Mouse (Mus musculus) c-Kit-negative CD71-positive TER-119-positive erythroid progenitor cells, embryonic 14.5 days (primary cell): ENCODE measurements around the gene Sult2b1.

ENCODE experiments used
- DNase-seq: peaks from one replicate; pipeline ENCODE4 v3.0.0-alpha.2; 2013; ENCODE audit warnings: low read depth, low spot score

Sult2b1 gene

GRCm38 (mm10) chr7:45784524-45785372 lies at the start of gene Sult2b1:
Sult2b1 (minus strand) TSS chr7:45784669.
- DNase-seq = no peak

GRCm38 (mm10) chr7:45833924-45834323 lies 49.5 kb upstream of the Sult2b1 start:
- no peak for DNase-seq

GRCm38 (mm10) chr7:45833148-45833790 lies 48.8 kb upstream of the Sult2b1 start:
- DNase-seq = no peak

GRCm38 (mm10) chr7:45832428-45832827 lies 48.0 kb upstream of the Sult2b1 start:
- DNase-seq = no peak

GRCm38 (mm10) chr7:45831128-45831525 lies 46.7 kb upstream of the Sult2b1 start:
- DNase-seq = no peak

GRCm38 (mm10) chr7:45830427-45831127 lies 46.1 kb upstream of the Sult2b1 start, which contains the start of gene Grwd1:
Grwd1 (minus strand) TSS chr7:45830944.
- peak; percentile 47 for DNase-seq

- DNase-seq = no peak
Measured at GRCm38 (mm10) chr7:45826631-45827030, 42.2 kb upstream of the Sult2b1 start.

- no peak for DNase-seq
Measured at GRCm38 (mm10) chr7:45824598-45824997, 40.1 kb upstream of the Sult2b1 start, which contains the start of gene Kcnj14. Kcnj14 (minus strand) TSS chr7:45824782.

- DNase-seq = no peak
Measured at GRCm38 (mm10) chr7:45820913-45821312, 36.4 kb upstream of the Sult2b1 start.

GRCm38 (mm10) chr7:45819843-45820242 lies 35.4 kb upstream of the Sult2b1 start:
- no peak for DNase-seq

- DNase-seq = no peak
Measured at GRCm38 (mm10) chr7:45815984-45816351, 31.5 kb upstream of the Sult2b1 start.

- no peak for DNase-seq
Measured at GRCm38 (mm10) chr7:45815323-45815983, 31.0 kb upstream of the Sult2b1 start.

- no peak for DNase-seq
Measured at GRCm38 (mm10) chr7:45814841-45815240, 30.4 kb upstream of the Sult2b1 start.

GRCm38 (mm10) chr7:45813787-45814779 lies 29.6 kb upstream of the Sult2b1 start, which contains the start of gene Cyth2:
Cyth2 (minus strand) TSS chr7:45814581.
- DNase-seq = peak; percentile 100

- no peak for DNase-seq
Measured at GRCm38 (mm10) chr7:45812921-45813320, 28.5 kb upstream of the Sult2b1 start.

- DNase-seq = no peak
Measured at GRCm38 (mm10) chr7:45809276-45810075, 25.0 kb upstream of the Sult2b1 start.

- no peak for DNase-seq
Measured at GRCm38 (mm10) chr7:45808471-45808870, 24.0 kb upstream of the Sult2b1 start.

GRCm38 (mm10) chr7:45805941-45806340 lies 21.5 kb upstream of the Sult2b1 start:
- no peak for DNase-seq

GRCm38 (mm10) chr7:45802551-45802950 lies 18.1 kb upstream of the Sult2b1 start:
- DNase-seq = no peak
